Mouse (Mus musculus) liver, embryonic 11.5 days (tissue): ENCODE results near the gene Zdhhc16. TPM values are rescaled to one million over a fixed set of nuclear protein-coding genes. Genes with fewer than 3 reads are reported as not detected.
"Not testable (repeated sequence)": the region's sequence is repeated elsewhere in the genome, so short reads cannot be mapped to it uniquely, and the experiment has no call there.

Experiments
- ATAC-seq: fragments of 200-750 bp; cut with Nextera tagmentation; replicated peaks from 2 replicates; pipeline ENCODE4 v1.8.0; 2017; ENCODE audit warnings: moderate number of reproducible peaks, mild to moderate bottlenecking, moderate TSS enrichment, moderate library complexity; ENCODE audit not compliant: low FRiP score
- DNase-seq: peaks from one replicate; pipeline ENCODE4 v3.0.0-alpha.2; 2017; ENCODE audit warnings: low spot score
- H3K27ac ChIP-seq: fragments of 300-500 bp; sonication (generic); 2 replicates; pipeline ENCODE4 v1.5.1; 2014; ENCODE audit warnings: mild to moderate bottlenecking, low read depth, low read length, control low read depth
- H3K27me3 ChIP-seq: fragments of 300-500 bp; sonication (generic); replicated peaks from 2 replicates; pipeline ENCODE4 v1.6.1; 2014; ENCODE audit warnings: low read length, mixed read lengths; ENCODE audit not compliant: control insufficient read depth, insufficient read depth
- H3K36me3 ChIP-seq: fragments of 300-500 bp; sonication (generic); 2 replicates; pipeline ENCODE4 v1.6.1; 2014; ENCODE audit warnings: mild to moderate bottlenecking, low read length, moderate library complexity, mixed read lengths; ENCODE audit not compliant: control insufficient read depth, insufficient read depth
- H3K4me1 ChIP-seq: fragments of 300-500 bp; sonication (generic); replicated peaks from 2 replicates; pipeline ENCODE4 v1.6.1; 2014; ENCODE audit warnings: low read length, mixed read lengths; ENCODE audit not compliant: control insufficient read depth, insufficient read depth
- H3K4me2 ChIP-seq: fragments of 300-500 bp; sonication (generic); 2 replicates; pipeline ENCODE4 v1.6.1; 2014; ENCODE audit warnings: mild to moderate bottlenecking, control low read depth, moderate library complexity
- H3K4me3 ChIP-seq: fragments of 300-500 bp; sonication (generic); 2 replicates; pipeline ENCODE4 v1.5.1; 2014; ENCODE audit warnings: low read depth, low read length, control low read depth
- H3K9ac ChIP-seq: fragments of 300-500 bp; sonication (generic); 2 replicates; pipeline ENCODE4 v1.6.1; 2014; ENCODE audit warnings: low read depth, low read length, control low read depth
- H3K9me3 ChIP-seq: fragments of 300-500 bp; sonication (generic); 2 replicates; pipeline ENCODE4 v1.6.1; 2016; ENCODE audit warnings: low read length, inconsistent platforms, mixed read lengths; ENCODE audit not compliant: control insufficient read depth
- WGBS: fragments of 180-500 bp; shearing (Covaris S2); extraction: QIAGEN DNeasy Blood & Tissue Kit; methylation state at CpG from one replicate; pipeline ENCODE4 v1.1.7; 2014; 5-methylcytosine and 5-hydroxymethylcytosine counted together
- polyA plus RNA-seq: library from polyadenylated mRNA; unstranded; fragments of >200 nt; fragmentation: Nextera tagmentation; extraction: Ambion mirVana; gene quantifications from 2 replicates; pipeline ENCODE4 v1.2.1, GENCODE M21; 2014

Zdhhc16 gene
- polyA plus RNA-seq, 1 experiment from 2014 or later = 58.9 TPM

- peaks cover 20% of the 10 kb centered on the region for H3K36me3 ChIP-seq
- H3K4me3 ChIP-seq = peak overlapping the region; percentile 93
- under 1% methylated on average over 43 of the region's 53 CpGs for WGBS
- DNase-seq (peak; percentile 67), ATAC-seq (peak; percentile 19; the same call in 1 of the 2 replicates)
- H3K9ac ChIP-seq = peak overlapping the region; percentile 94
- H3K4me2 ChIP-seq = peak overlapping the region; percentile 78
- no peaks in the 10 kb centered on the region for H3K27me3 ChIP-seq
- no peaks in the 10 kb centered on the region for H3K9me3 ChIP-seq
- H3K27ac ChIP-seq = peak overlapping the region; percentile 89
- peaks cover 22% of the 10 kb centered on the region for H3K4me1 ChIP-seq
These were observed 20.9 kb upstream of the Zdhhc16 start for GRCm38 (mm10) chr19:41912121-41913080.

- Histone ChIP-seq H3K4me1 (peaks cover 17% of the 10 kb centered on the region), H3K4me3 (peak overlapping the region; percentile 93), H3K9ac (peak overlapping the region; percentile 94), H3K9me3 (no peaks in the 10 kb centered on the region), H3K4me2 (peak overlapping the region; percentile 78), H3K27ac (no peak overlapping the region), H3K36me3 (peaks cover 25% of the 10 kb centered on the region), H3K27me3 (no peaks in the 10 kb centered on the region)
- no peak for ATAC-seq
- 43% methylated on average over 6 of the region's 6 CpGs for WGBS
- DNase-seq = no peak
These were observed 19.3 kb upstream of the Zdhhc16 start for GRCm38 (mm10) chr19:41913774-41914591.

GRCm38 (mm10) chr19:41914592-41914882 is 18.7 kb upstream of the Zdhhc16 start:
- H3K27me3 ChIP-seq, H3K9ac ChIP-seq, H3K9me3 ChIP-seq, DNase-seq, ATAC-seq, H3K27ac ChIP-seq: not testable (repeated sequence)
- Histone ChIP-seq H3K4me2 (peak overlapping the region; percentile 78), H3K36me3 (peaks cover 28% of the 10 kb centered on the region), H3K4me3 (peak overlapping the region; percentile 93), H3K4me1 (peaks cover 17% of the 10 kb centered on the region)

- WGBS = 89% methylated on average over 3 of the region's 3 CpGs
- no peak for ATAC-seq
- Histone ChIP-seq H3K9me3 (no peaks in the 10 kb centered on the region), H3K9ac (no peak overlapping the region), H3K36me3 (peaks cover 28% of the 10 kb centered on the region), H3K4me1 (peaks cover 17% of the 10 kb centered on the region), H3K27ac (no peak overlapping the region), H3K4me2 (no peak overlapping the region), H3K4me3 (no peak overlapping the region), H3K27me3 (no peaks in the 10 kb centered on the region)
- DNase-seq = no peak
These were observed 18.0 kb upstream of the Zdhhc16 start for GRCm38 (mm10) chr19:41915294-41915693.

- Histone ChIP-seq H3K4me1 (peaks cover 17% of the 10 kb centered on the region), H3K27me3 (no peaks in the 10 kb centered on the region), H3K9ac (no peak overlapping the region), H3K36me3 (peaks cover 30% of the 10 kb centered on the region), H3K4me3 (no peak overlapping the region), H3K4me2 (no peak overlapping the region), H3K27ac (no peak overlapping the region), H3K9me3 (no peaks in the 10 kb centered on the region)
- 85% methylated on average over 4 of the region's 4 CpGs for WGBS
- no peak for DNase-seq
- no peak for ATAC-seq
These were observed 16.4 kb upstream of the Zdhhc16 start for GRCm38 (mm10) chr19:41916853-41917252.

- DNase-seq (no peak), ATAC-seq (no peak)
- no peak overlapping the region for H3K4me3 ChIP-seq
- H3K9ac ChIP-seq = no peak overlapping the region
- H3K4me2 ChIP-seq = no peak overlapping the region
- H3K27ac ChIP-seq = no peak overlapping the region
- no peaks in the 10 kb centered on the region for H3K9me3 ChIP-seq
- no peaks in the 10 kb centered on the region; the same call in 1 of the 2 replicates for H3K4me1 ChIP-seq
- H3K36me3 ChIP-seq = peaks cover 41% of the 10 kb centered on the region
- no peaks in the 10 kb centered on the region for H3K27me3 ChIP-seq
- WGBS = 75% methylated on average over 4 of the region's 4 CpGs
These were observed 13.8 kb upstream of the Zdhhc16 start for GRCm38 (mm10) chr19:41919471-41919870.

- 80% methylated on average over 5 of the region's 5 CpGs for WGBS
- peaks cover 40% of the 10 kb centered on the region for H3K36me3 ChIP-seq
- H3K27me3 ChIP-seq = no peaks in the 10 kb centered on the region
- ATAC-seq = no peak
- DNase-seq = no peak
- H3K9me3 ChIP-seq = no peaks in the 10 kb centered on the region
- no peak overlapping the region for H3K4me2 ChIP-seq
- H3K4me3 ChIP-seq = no peak overlapping the region
- H3K27ac ChIP-seq = no peak overlapping the region
- H3K9ac ChIP-seq = no peak overlapping the region
- H3K4me1 ChIP-seq = no peaks in the 10 kb centered on the region
These were observed 12.7 kb upstream of the Zdhhc16 start for GRCm38 (mm10) chr19:41920412-41921067.

GRCm38 (mm10) chr19:41932686-41933085 is 594 bp upstream of the Zdhhc16 start:
- Histone ChIP-seq H3K9me3 (no peaks in the 10 kb centered on the region), H3K27ac (peak overlapping the region; percentile 78), H3K4me2 (peak overlapping the region; percentile 94), H3K4me3 (peak overlapping the region; percentile 99), H3K36me3 (peaks cover 30% of the 10 kb centered on the region; the same call in 1 of the 2 replicates), H3K9ac (peak overlapping the region; percentile 89), H3K4me1 (peaks cover 9% of the 10 kb centered on the region), H3K27me3 (no peaks in the 10 kb centered on the region)
- WGBS = under 1% methylated on average over 28 of the region's 28 CpGs
- DNase-seq = no peak
- ATAC-seq = peak; percentile 21; the same call in 1 of the 2 replicates
